Comparison of ENCODE assay signal across 11 mouse cellular contexts in genomic region chr13:43908041-43908644, GRCm38 (mm10).
DNase-seq lines count a peak whose midpoint lies in the region; ATAC-seq and TF ChIP-seq lines count a peak whose summit lies in the region.
"Had no signal": no experiment of that assay in that cellular context is flagged by ENCODE, and none has a peak within 500 bp of the region (broad histone marks: within the 10 kb centered on the region; RNA-seq: fewer than 3 reads in every experiment).

No protein-coding gene starts in this region.

- TF ChIP-seq POLR2A in lung, adult 2 months (IDR thresholded peaks at IDR 0.05; ENCODE audit: borderline replicate concordance, extremely low read depth, low read depth, low read length) = no peak

- DNase-seq in lung, adult 2 months = peak; percentile 6
- DNase-seq in lung, postnatal 4 days = no peak
- peak; percentile 44 for DNase-seq in c-Kit-positive CD71-positive TER-119-negative erythroid progenitor cells, embryonic 14.5 days (ENCODE audit: low read depth)
- DNase-seq in retina, adult 2 months (ENCODE audit: low read depth, low spot score) = peak; percentile 63
- no peak for DNase-seq in thymus, postnatal 0 days (ENCODE audit: low spot score)
- DNase-seq in forebrain, embryonic 14.5 days (ENCODE audit: low spot score) = no peak
- DNase-seq in hindbrain, postnatal 0 days (ENCODE audit: low spot score) = no peak
- DNase-seq: gastrocnemius, postnatal 36 days had no signal

- WGBS in lung, adult 2 months = 31% methylated on average over 16 of the region's 16 CpGs
- 45% methylated on average over 16 of the region's 16 CpGs for WGBS in intestine, embryonic 16.5 days
- 64% methylated on average over 16 of the region's 16 CpGs for WGBS in forebrain, embryonic 14.5 days
- 59% methylated on average over 16 of the region's 16 CpGs for WGBS in hindbrain, postnatal 0 days

- no peak overlapping the region for H3K9ac ChIP-seq in intestine, embryonic 16.5 days (ENCODE audit: low read depth, low read length)
- H3K9ac ChIP-seq in forebrain, embryonic 14.5 days (ENCODE audit: low read length) = no peak overlapping the region
- H3K9ac ChIP-seq in hindbrain, postnatal 0 days (replicated peaks; ENCODE audit: low read length) = no peak overlapping the region
- H3K9ac ChIP-seq: embryonic facial prominence, embryonic 13.5 days had no signal

- no peaks in the 10 kb centered on the region for H3K9me3 ChIP-seq in intestine, embryonic 16.5 days (ENCODE audit: control insufficient read depth, low read length)
- H3K9me3 ChIP-seq in forebrain, embryonic 14.5 days (replicated peaks; ENCODE audit: control insufficient read depth, low read length) = no peaks in the 10 kb centered on the region
- no peaks in the 10 kb centered on the region for H3K9me3 ChIP-seq in hindbrain, postnatal 0 days (ENCODE audit: low read length)
- H3K9me3 ChIP-seq: embryonic facial prominence, embryonic 13.5 days had no signal

- TF ChIP-seq CTCF in lung, adult 2 months (IDR thresholded peaks at IDR 0.05; ENCODE audit: insufficient read depth, low read length) = no peak
- TF ChIP-seq CTCF in hindbrain, postnatal 0 days (IDR thresholded peaks at IDR 0.05; ENCODE audit: low read depth) = no peak

- 0 out of 2 replicates have a peak overlapping the region, but pooled peaks have one; percentile 0 for H3K4me2 ChIP-seq in intestine, embryonic 16.5 days (ENCODE audit: low read depth, low read length)
- H3K4me2 ChIP-seq in forebrain, embryonic 14.5 days (ENCODE audit: low read length) = no peak overlapping the region
- H3K4me2 ChIP-seq in hindbrain, postnatal 0 days (ENCODE audit: low read depth, low read length) = no peak overlapping the region
- H3K4me2 ChIP-seq: embryonic facial prominence, embryonic 13.5 days had no signal

- peak; percentile 85 for ATAC-seq in intestine, embryonic 16.5 days
- ATAC-seq in forebrain, embryonic 14.5 days = no peak
- no peak for ATAC-seq in hindbrain, postnatal 0 days

- no peaks in the 10 kb centered on the region for H3K36me3 ChIP-seq in intestine, embryonic 16.5 days (ENCODE audit: control insufficient read depth, insufficient read depth, low read length)
- no peaks in the 10 kb centered on the region for H3K36me3 ChIP-seq in forebrain, embryonic 14.5 days (ENCODE audit: control insufficient read depth, insufficient read depth, low read length)
- no peaks in the 10 kb centered on the region for H3K36me3 ChIP-seq in hindbrain, postnatal 0 days (ENCODE audit: insufficient read depth, low read length)
- H3K36me3 ChIP-seq: embryonic facial prominence, embryonic 13.5 days had no signal

- H3K4me1 ChIP-seq in lung, adult 2 months (ENCODE audit: control insufficient read depth, insufficient read depth, low read length) = peaks cover 3% of the 10 kb centered on the region; the same call in 1 of the 2 replicates
- peaks cover 17% of the 10 kb centered on the region for H3K4me1 ChIP-seq in intestine, embryonic 16.5 days (ENCODE audit: control insufficient read depth, insufficient read depth, low read length)
- peaks cover 6% of the 10 kb centered on the region; the same call in 1 of the 2 replicates for H3K4me1 ChIP-seq in forebrain, embryonic 14.5 days (ENCODE audit: control insufficient read depth, insufficient read depth, low read length)
- H3K4me1 ChIP-seq in hindbrain, postnatal 0 days (ENCODE audit: insufficient read depth, low read length) = peaks cover 12% of the 10 kb centered on the region; the same call in 1 of the 2 replicates

- H3K4me3 ChIP-seq in lung, adult 2 months (replicated peaks; ENCODE audit: extremely low read depth, low read depth, low read length) = no peak overlapping the region
- H3K4me3 ChIP-seq in intestine, embryonic 16.5 days (ENCODE audit: low read length) = no peak overlapping the region
- no peak overlapping the region for H3K4me3 ChIP-seq in forebrain, embryonic 14.5 days (ENCODE audit: low read depth, low read length)
- H3K4me3 ChIP-seq in hindbrain, postnatal 0 days (ENCODE audit: low read length) = no peak overlapping the region
- H3K4me3 ChIP-seq: embryonic facial prominence, embryonic 13.5 days had no signal

- no peaks in the 10 kb centered on the region for H3K27me3 ChIP-seq in intestine, embryonic 16.5 days (replicated peaks; ENCODE audit: control insufficient read depth, insufficient read depth, low read length)
- no peaks in the 10 kb centered on the region for H3K27me3 ChIP-seq in forebrain, embryonic 14.5 days (replicated peaks; ENCODE audit: control insufficient read depth, insufficient read depth, low read length)
- H3K27me3 ChIP-seq in hindbrain, postnatal 0 days (ENCODE audit: insufficient read depth, low read length) = no peaks in the 10 kb centered on the region
- H3K27me3 ChIP-seq: CH12.LX; embryonic facial prominence, embryonic 13.5 days had no signal

- peak overlapping the region; percentile 25; the same call in 1 of the 2 replicates for H3K27ac ChIP-seq in intestine, embryonic 16.5 days (ENCODE audit: low read length)
- no peak overlapping the region for H3K27ac ChIP-seq in forebrain, embryonic 14.5 days (ENCODE audit: low read depth, low read length)
- H3K27ac ChIP-seq in hindbrain, postnatal 0 days = no peak overlapping the region
- H3K27ac ChIP-seq: embryonic facial prominence, embryonic 13.5 days had no signal

Comparison
In these comparisons a context has a peak if more than half of its experiments do, and no peak if none do; other contexts are left out.
1. DNase-seq: peak in lung, adult 2 months (single experiment), c-Kit-positive CD71-positive TER-119-negative erythroid progenitor cells, embryonic 14.5 days (single experiment) and retina, adult 2 months (single experiment); none in lung, postnatal 4 days (0 of 2), thymus, postnatal 0 days (single experiment), forebrain, embryonic 14.5 days (single experiment) and hindbrain, postnatal 0 days (single experiment).